Mouse (Mus musculus) ES-Bruce4 (cell line): Measurements from ENCODE around the gene Atl3.

Experiments
- CTCF ChIP-seq: IDR thresholded peaks from one replicate; pipeline ENCODE4 v1.8.1; 2011; ENCODE audit warnings: low read depth, low read length
- EP300 ChIP-seq: IDR thresholded peaks from 2 replicates; pipeline ENCODE4 v1.6.1; 2011; ENCODE audit warnings: low read depth, low read length; ENCODE audit not compliant: insufficient read depth
- POLR2A ChIP-seq: IDR thresholded peaks from one replicate; pipeline ENCODE4 v1.8.1; 2011; ENCODE audit warnings: low read length; ENCODE audit not compliant: insufficient read depth

- TF ChIP-seq CTCF (no peak), POLR2A (no peak), EP300 (no peak)
Observed at GRCm38 (mm10) chr19:7484076-7484475, 9.8 kb upstream of the Atl3 start.
